Mouse (Mus musculus) midbrain, embryonic 14.5 days (tissue): ENCODE measurements at regions not wholly inside any gene's neighbourhood (a gene's known extent, or its start where the extent isn't known, plus 50 kb on each side); places are given as distances from the start of the nearest gene placed in this dataset.

Experiments
- ATAC-seq: fragments of 200-750 bp; cut with Nextera tagmentation; 2 replicates; pipeline ENCODE4 v1.8.0; 2017; ENCODE audit warnings: moderate number of reproducible peaks, moderate library complexity; ENCODE audit not compliant: low FRiP score, low TSS enrichment
- DNase-seq: peaks from one replicate; pipeline ENCODE4 v3.0.0-alpha.2; 2015
- H3K27ac ChIP-seq: fragments of 300-500 bp; sonication (generic); replicated peaks from 2 replicates; pipeline ENCODE4 v1.5.1; 2014; ENCODE audit warnings: mild to moderate bottlenecking, low read depth, low read length, moderate library complexity
- H3K27me3 ChIP-seq: fragments of 300-500 bp; sonication (generic); 2 replicates; pipeline ENCODE4 v1.6.1; 2014; ENCODE audit warnings: low read length, control low read depth, mixed read lengths; ENCODE audit not compliant: control insufficient read depth, insufficient read depth
- H3K36me3 ChIP-seq: fragments of 300-500 bp; sonication (generic); 2 replicates; pipeline ENCODE4 v1.6.1; 2014; ENCODE audit warnings: low read length, control low read depth; ENCODE audit not compliant: control insufficient read depth, insufficient read depth
- H3K4me1 ChIP-seq: fragments of 300-500 bp; sonication (generic); 2 replicates; pipeline ENCODE4 v1.6.1; 2014; ENCODE audit warnings: mild to moderate bottlenecking, antibody characterized with exemption, low read length, control low read depth; ENCODE audit not compliant: control insufficient read depth, insufficient read depth
- H3K4me2 ChIP-seq: fragments of 300-500 bp; sonication (generic); 2 replicates; pipeline ENCODE4 v1.6.1; 2014; ENCODE audit warnings: mild to moderate bottlenecking, low read length, moderate library complexity
- H3K4me3 ChIP-seq: fragments of 300-500 bp; sonication (generic); replicated peaks from 2 replicates; pipeline ENCODE4 v1.5.1; 2014; ENCODE audit warnings: low read depth, low read length
- H3K9ac ChIP-seq: fragments of 300-500 bp; sonication (generic); replicated peaks from 2 replicates; pipeline ENCODE4 v1.6.1; 2014; ENCODE audit warnings: mild to moderate bottlenecking, low read length, moderate library complexity
- H3K9me3 ChIP-seq: fragments of 300-500 bp; sonication (generic); 2 replicates; pipeline ENCODE4 v1.6.1; 2016; ENCODE audit warnings: low read length, control low read depth, mixed read lengths; ENCODE audit not compliant: control insufficient read depth
- WGBS: fragments of 180-500 bp; shearing (Covaris S2); extraction: QIAGEN DNeasy Blood & Tissue Kit; methylation state at CpG from one replicate; pipeline ENCODE4 v1.1.7; 2014; 5-methylcytosine and 5-hydroxymethylcytosine counted together

GRCm38 (mm10) chr8:88447844-88448535, 73.2 kb upstream of the Nkd1 start:
- Histone ChIP-seq H3K27me3 (peaks cover 8% of the 10 kb centered on the region), H3K27ac (no peak overlapping the region; the same call in 1 of the 2 replicates), H3K9ac (no peak overlapping the region; the same call in 1 of the 2 replicates), H3K36me3 (no peaks in the 10 kb centered on the region), H3K4me2 (no peak overlapping the region), H3K4me3 (no peak overlapping the region), H3K9me3 (no peaks in the 10 kb centered on the region), H3K4me1 (peaks cover 39% of the 10 kb centered on the region)
- peak; percentile 35 for DNase-seq
- WGBS = 62% methylated on average over 8 of the region's 9 CpGs
- ATAC-seq = peak; percentile 54; the same call in 1 of the 2 replicates

DNA sequence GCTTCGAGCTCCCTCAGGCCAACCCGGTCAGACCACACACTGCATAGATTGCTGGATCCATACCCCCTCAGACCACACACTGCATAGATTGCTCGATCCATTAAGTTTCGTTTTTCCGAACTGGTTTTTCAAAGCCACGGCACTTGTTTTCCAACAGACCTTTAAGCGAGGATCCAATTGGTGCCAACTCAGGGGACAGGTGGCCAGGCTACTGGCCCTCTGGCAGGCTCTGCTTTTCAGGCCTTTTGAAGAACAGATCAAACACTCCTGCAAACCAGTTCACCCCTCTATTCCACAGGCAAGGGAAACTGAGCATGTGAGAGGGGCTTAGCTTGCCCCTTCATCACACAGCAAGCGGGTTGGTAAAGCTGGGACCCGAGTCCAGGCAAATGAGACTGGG, 72.2 kb upstream of the Nkd1 start:
- H3K4me1 ChIP-seq = peaks cover 46% of the 10 kb centered on the region
- no peaks in the 10 kb centered on the region for H3K9me3 ChIP-seq
- H3K27ac ChIP-seq = no peak overlapping the region
- H3K9ac ChIP-seq = no peak overlapping the region
- no peak overlapping the region for H3K4me3 ChIP-seq
- no peak for DNase-seq
- 85% methylated on average over 9 of the region's 9 CpGs for WGBS
- H3K36me3 ChIP-seq = no peaks in the 10 kb centered on the region
- no peak overlapping the region for H3K4me2 ChIP-seq
- peaks cover 8% of the 10 kb centered on the region for H3K27me3 ChIP-seq
- ATAC-seq = no peak

DNA sequence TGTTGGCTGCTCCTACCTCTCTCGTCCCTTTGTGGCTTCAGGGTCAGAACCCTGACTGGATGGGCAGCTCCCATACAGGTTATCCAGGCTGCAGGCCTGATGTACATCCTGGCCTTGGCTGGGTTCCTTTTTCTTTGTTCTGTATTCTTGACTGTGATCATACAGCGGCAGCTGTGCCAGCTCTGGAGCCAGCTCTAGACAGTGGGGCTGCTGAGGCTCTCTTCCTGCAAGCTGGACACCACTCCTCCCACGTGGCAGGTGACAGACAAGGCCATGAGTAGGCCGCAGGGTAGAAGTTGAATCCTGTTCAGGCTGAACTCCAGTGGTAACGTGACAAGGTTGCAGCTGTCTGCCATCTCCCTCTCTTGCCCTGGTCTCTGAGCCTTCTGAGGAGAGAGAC, 71.6 kb upstream of the Nkd1 start:
- H3K9ac ChIP-seq = no peak overlapping the region
- H3K27ac ChIP-seq = no peak overlapping the region
- no peak overlapping the region for H3K4me2 ChIP-seq
- no peaks in the 10 kb centered on the region for H3K9me3 ChIP-seq
- peaks cover 48% of the 10 kb centered on the region for H3K4me1 ChIP-seq
- no peak overlapping the region for H3K4me3 ChIP-seq
- no peaks in the 10 kb centered on the region for H3K36me3 ChIP-seq
- WGBS = 66% methylated on average over 5 of the region's 5 CpGs
- DNase-seq (no peak), ATAC-seq (no peak)
- H3K27me3 ChIP-seq = peaks cover 8% of the 10 kb centered on the region

GRCm38 (mm10) chr8:88450864-88451657, 70.1 kb upstream of the Nkd1 start:
- Histone ChIP-seq H3K9ac (no peak overlapping the region; the same call in 1 of the 2 replicates), H3K9me3 (no peaks in the 10 kb centered on the region), H3K4me2 (peak overlapping the region; percentile 27; the same call in 1 of the 2 replicates), H3K27me3 (peaks cover 8% of the 10 kb centered on the region), H3K27ac (no peak overlapping the region), H3K4me1 (peaks cover 57% of the 10 kb centered on the region), H3K4me3 (no peak overlapping the region), H3K36me3 (no peaks in the 10 kb centered on the region)
- ATAC-seq (no peak), DNase-seq (peak; percentile 51)
- 3% methylated on average over 26 of the region's 26 CpGs for whole genome bisulfite sequencing

DNA sequence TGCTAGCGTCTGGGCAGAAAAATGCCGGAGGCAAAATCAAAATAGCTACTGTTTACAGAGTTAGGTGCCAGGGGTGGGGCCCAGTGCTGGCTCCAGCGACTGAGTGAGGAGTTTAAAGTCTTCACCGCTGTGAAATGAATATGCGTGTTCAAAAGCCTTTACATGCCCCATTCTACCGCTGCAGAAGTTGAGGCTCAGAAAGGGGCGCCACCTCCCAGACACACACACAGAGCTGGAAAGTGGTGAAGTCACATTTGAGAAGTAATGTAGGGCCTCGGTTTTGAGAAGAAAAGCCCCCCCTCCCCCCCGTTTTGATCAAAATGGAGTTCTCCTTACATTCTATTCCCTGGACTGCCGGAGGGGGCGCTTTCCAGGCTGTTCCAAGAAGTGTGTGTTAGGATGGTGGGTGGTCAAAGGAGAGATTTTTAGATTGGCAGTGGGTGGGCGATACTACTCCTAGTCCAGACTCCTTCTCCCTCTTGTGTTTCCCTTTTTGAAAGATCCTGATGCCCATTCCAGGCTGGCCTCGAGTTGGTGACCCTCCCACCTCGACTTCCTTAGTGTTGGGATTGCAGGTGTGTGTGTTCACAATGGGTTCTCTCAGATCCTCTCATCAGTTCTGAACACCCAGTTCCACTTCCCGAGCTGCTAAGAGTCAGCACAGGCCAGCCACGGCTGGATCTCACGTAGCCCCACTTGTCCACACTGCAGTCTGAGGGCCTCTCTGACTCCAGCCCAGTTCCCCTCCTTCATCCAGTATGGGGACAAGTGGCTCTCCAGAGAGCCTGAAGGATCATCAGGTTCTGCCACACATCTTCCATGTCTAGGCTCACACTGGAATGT, 69.3 kb upstream of the Nkd1 start:
- Histone ChIP-seq H3K27ac (no peak overlapping the region), H3K4me1 (peaks cover 57% of the 10 kb centered on the region), H3K9ac (no peak overlapping the region; the same call in 1 of the 2 replicates), H3K27me3 (peaks cover 8% of the 10 kb centered on the region), H3K36me3 (no peaks in the 10 kb centered on the region), H3K4me2 (peak overlapping the region; percentile 27; the same call in 1 of the 2 replicates), H3K4me3 (no peak overlapping the region), H3K9me3 (peaks cover 3% of the 10 kb centered on the region; the same call in 1 of the 2 replicates)
- DNase-seq (peak; percentile 32), ATAC-seq (no peak)
- WGBS = 21% methylated on average over 17 of the region's 17 CpGs

DNA sequence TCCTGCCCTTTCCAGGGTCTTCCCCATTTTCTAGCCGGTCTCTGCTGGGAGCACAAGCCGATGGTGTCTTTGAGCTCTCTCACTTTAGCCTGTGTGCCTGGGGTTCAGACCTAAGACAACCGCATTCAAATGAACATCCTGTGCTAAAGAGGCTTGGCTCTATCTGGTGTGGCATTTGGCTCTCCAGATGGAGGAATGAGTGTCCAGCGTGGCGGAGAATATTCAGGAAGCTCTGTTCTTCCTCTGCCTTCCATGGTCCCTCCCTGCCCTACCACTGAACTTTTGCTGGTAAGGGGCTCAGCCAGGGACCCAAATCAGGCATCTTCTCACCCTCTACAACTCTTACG, 68.7 kb upstream of the Nkd1 start:
- Histone ChIP-seq H3K27ac (no peak overlapping the region), H3K4me1 (peaks cover 51% of the 10 kb centered on the region), H3K27me3 (peaks cover 8% of the 10 kb centered on the region), H3K9me3 (peaks cover 5% of the 10 kb centered on the region), H3K9ac (no peak overlapping the region), H3K36me3 (no peaks in the 10 kb centered on the region), H3K4me2 (no peak overlapping the region), H3K4me3 (no peak overlapping the region)
- ATAC-seq (no peak), DNase-seq (no peak)
- WGBS = 75% methylated on average over 6 of the region's 6 CpGs

DNA sequence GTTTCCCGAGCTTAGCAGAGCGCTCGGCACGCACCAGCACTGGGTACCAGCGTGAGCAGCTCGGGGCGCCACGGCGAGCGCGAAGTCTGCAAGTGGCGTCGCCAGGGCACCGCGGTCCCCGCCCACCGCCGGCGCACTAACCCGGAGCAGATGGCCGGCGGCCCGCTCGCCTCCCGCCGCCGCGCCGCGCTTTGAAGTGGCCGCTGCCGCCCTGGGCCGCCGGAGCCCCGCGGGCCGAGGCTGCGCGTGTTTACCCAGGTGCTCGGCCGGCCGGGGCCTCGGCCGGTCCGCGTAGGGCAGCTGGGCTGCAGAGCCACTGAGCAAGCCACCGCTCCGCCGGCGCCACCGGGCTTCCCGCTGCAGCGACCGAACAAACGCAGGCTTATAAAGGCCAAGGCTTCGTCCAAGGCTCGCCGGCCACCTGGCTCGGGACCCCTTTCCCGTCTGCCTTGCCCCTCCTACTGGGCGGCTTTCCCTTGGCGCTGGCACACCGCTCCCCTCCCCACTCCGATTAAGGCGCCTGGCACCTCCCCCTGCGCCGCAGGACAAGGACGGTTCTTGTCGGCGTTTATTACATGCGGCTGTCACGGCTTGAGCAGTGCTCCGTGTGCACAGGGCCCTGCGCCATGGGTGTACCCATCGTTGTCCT, 67.0 kb upstream of the Nkd1 start:
- 0% methylated on average over 71 of the region's 75 CpGs for WGBS
- H3K9me3 ChIP-seq = peaks cover 5% of the 10 kb centered on the region
- H3K9ac ChIP-seq = peak overlapping the region; percentile 67
- no peaks in the 10 kb centered on the region for H3K36me3 ChIP-seq
- peaks cover 8% of the 10 kb centered on the region for H3K27me3 ChIP-seq
- ATAC-seq (peak; percentile 81), DNase-seq (peak; percentile 87)
- H3K4me3 ChIP-seq = peak overlapping the region; percentile 55
- H3K4me1 ChIP-seq = peaks cover 39% of the 10 kb centered on the region
- H3K4me2 ChIP-seq = peak overlapping the region; percentile 97
- peak overlapping the region; percentile 89 for H3K27ac ChIP-seq

DNA sequence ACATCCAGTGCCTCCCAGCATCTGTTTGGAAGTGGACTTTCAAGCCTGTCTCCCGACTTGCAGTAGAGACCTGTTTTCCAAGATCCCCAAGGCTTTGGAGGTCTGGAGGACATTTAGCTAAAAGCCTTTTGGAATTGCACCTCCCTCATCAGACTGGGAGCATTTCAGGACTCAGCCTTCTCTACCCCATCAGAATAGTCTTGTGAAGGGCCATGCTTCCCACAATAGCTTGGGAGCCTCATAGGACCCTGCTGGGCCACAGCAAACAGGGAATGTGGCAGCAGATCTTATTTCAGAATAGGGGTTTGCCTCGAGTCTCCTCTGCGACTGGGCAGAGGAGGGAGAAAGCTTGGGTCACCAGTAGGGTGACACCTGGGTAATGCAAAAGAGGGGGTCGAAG, 66.2 kb upstream of the Nkd1 start:
- WGBS = 7% methylated on average over 4 of the region's 4 CpGs
- H3K4me1 ChIP-seq = peaks cover 32% of the 10 kb centered on the region
- H3K4me2 ChIP-seq = peak overlapping the region; percentile 97
- H3K27me3 ChIP-seq = peaks cover 8% of the 10 kb centered on the region
- peak overlapping the region; percentile 55 for H3K4me3 ChIP-seq
- ATAC-seq (0 out of 2 replicates have a peak, but pooled peaks have one; percentile 3), DNase-seq (no peak)
- H3K27ac ChIP-seq = peak overlapping the region; percentile 89
- H3K9me3 ChIP-seq = peaks cover 6% of the 10 kb centered on the region
- no peaks in the 10 kb centered on the region for H3K36me3 ChIP-seq
- peak overlapping the region; percentile 67; the same call in 1 of the 2 replicates for H3K9ac ChIP-seq
